Mouse (Mus musculus): ENCODE measurements around the gene Ybey. TPM values are rescaled to one million over a fixed set of nuclear protein-coding genes. Genes with fewer than 3 reads are reported as not detected.

Ybey gene
- polyA plus RNA-seq, 1 experiment = 2.0 TPM

GRCm38 (mm10) chr10:76439107-76439890 is 29.6 kb downstream of the Ybey start:
- Histone ChIP-seq H3K36me3 (ENCODE audit: control insufficient read depth, insufficient read depth) (peaks cover 17% of the 10 kb centered on the region), H3K4me3 (no peak overlapping the region), H3ac (ENCODE audit: control insufficient read depth, insufficient read length) (no peak overlapping the region), H3K4me2 (ENCODE audit: low read depth) (no peak overlapping the region), H3K79me2 (ENCODE audit: control insufficient read depth, insufficient read depth) (peaks cover 18% of the 10 kb centered on the region), H3K27me3 (ENCODE audit: control insufficient read depth, insufficient read depth, insufficient read length) (no peaks in the 10 kb centered on the region)
- TF ChIP-seq USF1 (IDR thresholded peaks at IDR 0.05; ENCODE audit: low read depth) = no peak
- no peak for TF ChIP-seq POLR2AphosphoS2 (IDR thresholded peaks at IDR 0.05; ENCODE audit: insufficient read length, low read depth)
- TF ChIP-seq CEBPB (IDR thresholded peaks at IDR 0.05; ENCODE audit: insufficient read depth, poor library complexity, severe bottlenecking) = no peak
- TF ChIP-seq MYOG (IDR thresholded peaks at IDR 0.05; ENCODE audit: control insufficient read depth in 1 of 3, insufficient read depth in 1 of 3, insufficient read length in 2 of 3, low read depth in 2 of 3) = no peak
- no peak for TF ChIP-seq POLR2A (IDR thresholded peaks at IDR 0.05; ENCODE audit: insufficient read length, low read depth)
- no peak for TF ChIP-seq TCF12 (IDR thresholded peaks at IDR 0.05; ENCODE audit: insufficient read depth, poor library complexity, severe bottlenecking)
- TF ChIP-seq MYOD1 (IDR thresholded peaks at IDR 0.05; ENCODE audit: control insufficient read depth in 1 of 3, insufficient read length in 2 of 3, low read depth in 2 of 3) = no peak
- no peak for TF ChIP-seq SRF (IDR thresholded peaks at IDR 0.05; ENCODE audit: control insufficient read depth, insufficient read length, low read depth)
- no peak for TF ChIP-seq TCF3 (IDR thresholded peaks at IDR 0.05; ENCODE audit: insufficient read length, low read depth)
- no peak for TF ChIP-seq REST (IDR thresholded peaks at IDR 0.05; ENCODE audit: insufficient read depth, insufficient read length)
- no peak for TF ChIP-seq MAX (IDR thresholded peaks at IDR 0.05; ENCODE audit: low read depth)
- no peak for TF ChIP-seq E2F4 (IDR thresholded peaks at IDR 0.05; ENCODE audit: insufficient read depth)

- Histone ChIP-seq H3K36me3 (ENCODE audit: control insufficient read depth, insufficient read depth) (peaks cover 52% of the 10 kb centered on the region), H3K4me3 (no peak overlapping the region), H3K4me2 (ENCODE audit: low read depth) (no peak overlapping the region), H3ac (ENCODE audit: control insufficient read depth, insufficient read length) (no peak overlapping the region), H3K27me3 (ENCODE audit: control insufficient read depth, insufficient read depth, insufficient read length) (no peaks in the 10 kb centered on the region), H3K79me2 (ENCODE audit: control insufficient read depth, insufficient read depth) (no peaks in the 10 kb centered on the region)
- TF ChIP-seq SRF (IDR thresholded peaks at IDR 0.05; ENCODE audit: control insufficient read depth, insufficient read length, low read depth) = no peak
- TF ChIP-seq MAX (IDR thresholded peaks at IDR 0.05; ENCODE audit: low read depth) = no peak
- TF ChIP-seq USF1 (IDR thresholded peaks at IDR 0.05; ENCODE audit: low read depth) = no peak
- no peak for TF ChIP-seq POLR2A (IDR thresholded peaks at IDR 0.05; ENCODE audit: insufficient read length, low read depth)
- no peak for TF ChIP-seq MYOG (IDR thresholded peaks at IDR 0.05; ENCODE audit: control insufficient read depth in 1 of 3, insufficient read depth in 1 of 3, insufficient read length in 2 of 3, low read depth in 2 of 3)
- TF ChIP-seq E2F4 (IDR thresholded peaks at IDR 0.05; ENCODE audit: insufficient read depth) = no peak
- no peak for TF ChIP-seq POLR2AphosphoS2 (IDR thresholded peaks at IDR 0.05; ENCODE audit: insufficient read length, low read depth)
- no peak for TF ChIP-seq TCF12 (IDR thresholded peaks at IDR 0.05; ENCODE audit: insufficient read depth, poor library complexity, severe bottlenecking)
- TF ChIP-seq REST (IDR thresholded peaks at IDR 0.05; ENCODE audit: insufficient read depth, insufficient read length) = no peak
- no peak for TF ChIP-seq TCF3 (IDR thresholded peaks at IDR 0.05; ENCODE audit: insufficient read length, low read depth)
- no peak for TF ChIP-seq CEBPB (IDR thresholded peaks at IDR 0.05; ENCODE audit: insufficient read depth, poor library complexity, severe bottlenecking)
- TF ChIP-seq MYOD1 (IDR thresholded peaks at IDR 0.05; ENCODE audit: control insufficient read depth in 1 of 3, insufficient read length in 2 of 3, low read depth in 2 of 3) = no peak
Observed at GRCm38 (mm10) chr10:76433925-76434324, 35.0 kb downstream of the Ybey start.

GRCm38 (mm10) chr10:76425674-76426073 is 43.2 kb downstream of the Ybey start:
- no peaks in the 10 kb centered on the region for H3K27me3 ChIP-seq (ENCODE audit: control insufficient read depth, insufficient read depth, insufficient read length)
- H3K79me2 ChIP-seq (ENCODE audit: control insufficient read depth, insufficient read depth) = no peaks in the 10 kb centered on the region
- no peak overlapping the region for H3K4me3 ChIP-seq
- H3K4me2 ChIP-seq (ENCODE audit: low read depth) = no peak overlapping the region
- H3ac ChIP-seq (ENCODE audit: control insufficient read depth, insufficient read length) = no peak overlapping the region
- peaks cover 46% of the 10 kb centered on the region for H3K36me3 ChIP-seq (ENCODE audit: control insufficient read depth, insufficient read depth)
- TF ChIP-seq SRF (IDR thresholded peaks at IDR 0.05; ENCODE audit: control insufficient read depth, insufficient read length, low read depth) (no peak), REST (IDR thresholded peaks at IDR 0.05; ENCODE audit: insufficient read depth, insufficient read length) (no peak), POLR2A (IDR thresholded peaks at IDR 0.05; ENCODE audit: insufficient read length, low read depth) (no peak), USF1 (IDR thresholded peaks at IDR 0.05; ENCODE audit: low read depth) (no peak), E2F4 (IDR thresholded peaks at IDR 0.05; ENCODE audit: insufficient read depth) (no peak), MAX (IDR thresholded peaks at IDR 0.05; ENCODE audit: low read depth) (no peak), CEBPB (IDR thresholded peaks at IDR 0.05; ENCODE audit: insufficient read depth, poor library complexity, severe bottlenecking) (no peak), TCF3 (IDR thresholded peaks at IDR 0.05; ENCODE audit: insufficient read length, low read depth) (no peak), MYOG (IDR thresholded peaks at IDR 0.05; ENCODE audit: control insufficient read depth in 1 of 3, insufficient read depth in 1 of 3, insufficient read length in 2 of 3, low read depth in 2 of 3) (no peak), MYOD1 (IDR thresholded peaks at IDR 0.05; ENCODE audit: control insufficient read depth in 1 of 3, insufficient read length in 2 of 3, low read depth in 2 of 3) (no peak), POLR2AphosphoS2 (IDR thresholded peaks at IDR 0.05; ENCODE audit: insufficient read length, low read depth) (no peak), TCF12 (IDR thresholded peaks at IDR 0.05; ENCODE audit: insufficient read depth, poor library complexity, severe bottlenecking) (no peak)

- Histone ChIP-seq H3K4me3 (no peak overlapping the region), H3K27me3 (ENCODE audit: control insufficient read depth, insufficient read depth, insufficient read length) (no peaks in the 10 kb centered on the region), H3K79me2 (ENCODE audit: control insufficient read depth, insufficient read depth) (no peaks in the 10 kb centered on the region), H3K36me3 (ENCODE audit: control insufficient read depth, insufficient read depth) (peaks cover 5% of the 10 kb centered on the region), H3ac (ENCODE audit: control insufficient read depth, insufficient read length) (no peak overlapping the region), H3K4me2 (ENCODE audit: low read depth) (peak overlapping the region; percentile 58)
- TF ChIP-seq TCF12 (IDR thresholded peaks at IDR 0.05; ENCODE audit: insufficient read depth, poor library complexity, severe bottlenecking) (peak; percentile 38), MYOD1 (IDR thresholded peaks at IDR 0.05; ENCODE audit: control insufficient read depth in 1 of 3, insufficient read length in 2 of 3, low read depth in 2 of 3) (peak; percentile 78 to 94 (median 79)), POLR2A (IDR thresholded peaks at IDR 0.05; ENCODE audit: insufficient read length, low read depth) (no peak), POLR2AphosphoS2 (IDR thresholded peaks at IDR 0.05; ENCODE audit: insufficient read length, low read depth) (no peak), MYOG (IDR thresholded peaks at IDR 0.05; ENCODE audit: control insufficient read depth in 1 of 3, insufficient read depth in 1 of 3, insufficient read length in 2 of 3, low read depth in 2 of 3) (peak; percentile 55 to 95 (median 92))
Observed at GRCm38 (mm10) chr10:76416811-76417210, 52.1 kb downstream of the Ybey start.

Other genes starting within 250 kb of the Ybey start
- gene Prmt2, start 231.2 kb downstream of the Ybey start, polyA plus RNA-seq (2012; fragmentation: generic; extraction: Trizol) = 52.4 TPM
- 0.04 TPM for gene S100b, start 215.3 kb downstream of the Ybey start, polyA plus RNA-seq (2012; fragmentation: generic; extraction: Trizol)
- 11.1 TPM for gene Dip2a, start 123.8 kb downstream of the Ybey start, polyA plus RNA-seq (2012; fragmentation: generic; extraction: Trizol)
- not detected for gene AC141477.1, start 28.7 kb downstream of the Ybey start, polyA plus RNA-seq (2012; fragmentation: generic; extraction: Trizol)
- 11.5 TPM for gene Pcnt, start 26.3 kb downstream of the Ybey start, polyA plus RNA-seq (2012; fragmentation: generic; extraction: Trizol)
- gene 2610028H24Rik, start 20.0 kb downstream of the Ybey start, polyA plus RNA-seq (2012; fragmentation: generic; extraction: Trizol) = not detected
- gene Mcm3ap, start 187 bp downstream of the Ybey start, polyA plus RNA-seq (2012; fragmentation: generic; extraction: Trizol) = 28.9 TPM
- gene Lss, start 62.5 kb upstream of the Ybey start, polyA plus RNA-seq (2012; fragmentation: generic; extraction: Trizol) = 36.0 TPM
- gene Spatc1l, start 93.2 kb upstream of the Ybey start, polyA plus RNA-seq (2012; fragmentation: generic; extraction: Trizol) = not detected
- not detected for gene Ftcd, start 106.5 kb upstream of the Ybey start, polyA plus RNA-seq (2012; fragmentation: generic; extraction: Trizol)
- gene Col6a2, start 154.5 kb upstream of the Ybey start, polyA plus RNA-seq (2012; fragmentation: generic; extraction: Trizol) = 63.3 TPM